Mouse (Mus musculus) right cerebral cortex, postnatal 36 days (tissue): ENCODE measurements around the gene Nptx1.

Experiments
- DNase-seq, 2 experiments: peaks; one replicate each; pipeline ENCODE4 v3.0.0; 2022; ENCODE audit warnings: low spot score in 2 of 2, mixed read lengths in 1 of 2

The Nptx1 gene

GRCm38 (mm10) chr11:119547183-119547921 lies at the start of gene Nptx1:
Nptx1 (minus strand) TSS chr11:119547753.
- DNase-seq = peak in 1 of 2 experiments; percentile 61

GRCm38 (mm10) chr11:119593966-119594365 lies 46.4 kb upstream of the Nptx1 start:
- DNase-seq = no peak

- DNase-seq = no peak
Measured at GRCm38 (mm10) chr11:119589242-119589641, 41.7 kb upstream of the Nptx1 start.

GRCm38 (mm10) chr11:119587112-119587511 lies 39.6 kb upstream of the Nptx1 start:
- no peak for DNase-seq

- DNase-seq = no peak
Measured at GRCm38 (mm10) chr11:119586511-119586910, 39.0 kb upstream of the Nptx1 start.

GRCm38 (mm10) chr11:119577721-119578120 lies 30.2 kb upstream of the Nptx1 start:
- DNase-seq = no peak

GRCm38 (mm10) chr11:119576855-119577254 lies 29.3 kb upstream of the Nptx1 start:
- no peak for DNase-seq

GRCm38 (mm10) chr11:119572316-119573010 lies 24.9 kb upstream of the Nptx1 start:
- no peak for DNase-seq

GRCm38 (mm10) chr11:119566188-119566587 lies 18.6 kb upstream of the Nptx1 start:
- no peak for DNase-seq

GRCm38 (mm10) chr11:119565684-119566083 lies 18.1 kb upstream of the Nptx1 start:
- peak in 1 of 2 experiments; percentile 32 for DNase-seq

- DNase-seq = no peak
Measured at GRCm38 (mm10) chr11:119565021-119565420, 17.5 kb upstream of the Nptx1 start.

- DNase-seq = no peak
Measured at GRCm38 (mm10) chr11:119564383-119564782, 16.8 kb upstream of the Nptx1 start.

GRCm38 (mm10) chr11:119563166-119563565 lies 15.6 kb upstream of the Nptx1 start:
- DNase-seq = no peak

GRCm38 (mm10) chr11:119562286-119562685 lies 14.7 kb upstream of the Nptx1 start:
- no peak for DNase-seq

GRCm38 (mm10) chr11:119558870-119559610 lies 11.5 kb upstream of the Nptx1 start:
- no peak for DNase-seq

GRCm38 (mm10) chr11:119557940-119558869 lies 10.7 kb upstream of the Nptx1 start:
- no peak for DNase-seq

- no peak for DNase-seq
Measured at GRCm38 (mm10) chr11:119555170-119555569, 7.6 kb upstream of the Nptx1 start.

- no peak for DNase-seq
Measured at GRCm38 (mm10) chr11:119554706-119555105, 7.2 kb upstream of the Nptx1 start.

GRCm38 (mm10) chr11:119552902-119553802 lies 5.6 kb upstream of the Nptx1 start:
- DNase-seq = no peak

GRCm38 (mm10) chr11:119552301-119552700 lies 4.7 kb upstream of the Nptx1 start:
- no peak for DNase-seq
